Mouse (Mus musculus) hematopoietic stem cell, adult 5-6 weeks (primary cell): ENCODE data around the gene Zfp275. TPM values are rescaled to one million over a fixed set of nuclear protein-coding genes. Genes with fewer than 3 reads are reported as not detected.
"Not testable (repeated sequence)": the region's sequence is repeated elsewhere in the genome, so short reads cannot be mapped to it uniquely, and the experiment has no call there.

Source experiments
- ATAC-seq, 2 experiments: fragments of 125-278 bp in 1 of 2; replicated peaks in 1 of 2; 2 replicates each; pipeline ENCODE4 v1.8.0; 2016 to 2017; ENCODE audit warnings: inconsistent platforms in 2 of 2, mild to moderate bottlenecking in 2 of 2, moderate number of reproducible peaks in 2 of 2, low read depth in 1 of 2, moderate TSS enrichment in 1 of 2; ENCODE audit not compliant: low FRiP score in 2 of 2, poor library complexity in 2 of 2, severe bottlenecking in 2 of 2, insufficient read depth in 1 of 2, low TSS enrichment in 1 of 2
- total RNA-seq: library from RNA; stranded (forward); fragments of 172-1452, 232-1000 nt; gene quantifications from 2 replicates; pipeline ENCODE4 v1.2.3, GENCODE M21; 2017

Gene Zfp275
- 13.1 and 17.6 TPM in 2 replicates for total RNA-seq

DNA sequence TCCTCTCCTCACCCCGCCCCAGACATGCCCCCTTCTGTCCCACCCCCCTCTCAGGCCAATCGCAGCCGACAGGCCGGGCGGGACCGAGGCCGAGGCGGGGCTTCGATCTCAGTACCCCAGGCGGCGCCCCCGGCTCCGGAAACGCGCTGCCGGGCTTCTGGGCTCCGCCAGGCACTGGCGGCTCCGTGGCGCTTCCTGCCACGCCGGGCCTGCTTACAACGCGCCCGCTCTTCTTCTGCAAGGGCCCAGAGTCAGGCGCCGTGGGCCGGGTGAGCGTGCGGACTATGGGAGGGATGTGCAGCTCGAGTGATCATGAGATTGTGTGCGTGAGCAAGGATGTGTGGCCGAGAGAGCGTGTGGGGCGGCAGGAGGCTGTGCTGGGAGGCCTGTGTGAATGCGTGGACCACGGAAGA lies at the start of gene Zfp275:
Gene Zfp275, plus strand, starts transcription at position 139 of the 413 bp plus-strand sequence.
- peak; percentile 94 to 96 for ATAC-seq

- not testable (repeated sequence) for ATAC-seq
Measured at GRCm38 (mm10) chrX:73292876-73293275, 49.5 kb upstream of the Zfp275 start, which contains the start of the genes Xlr5a and Xlr5c. Gene Xlr5a, minus strand, starts transcription at chrX:73292976. Gene Xlr5c, minus strand, starts transcription at chrX:73292976.

DNA sequence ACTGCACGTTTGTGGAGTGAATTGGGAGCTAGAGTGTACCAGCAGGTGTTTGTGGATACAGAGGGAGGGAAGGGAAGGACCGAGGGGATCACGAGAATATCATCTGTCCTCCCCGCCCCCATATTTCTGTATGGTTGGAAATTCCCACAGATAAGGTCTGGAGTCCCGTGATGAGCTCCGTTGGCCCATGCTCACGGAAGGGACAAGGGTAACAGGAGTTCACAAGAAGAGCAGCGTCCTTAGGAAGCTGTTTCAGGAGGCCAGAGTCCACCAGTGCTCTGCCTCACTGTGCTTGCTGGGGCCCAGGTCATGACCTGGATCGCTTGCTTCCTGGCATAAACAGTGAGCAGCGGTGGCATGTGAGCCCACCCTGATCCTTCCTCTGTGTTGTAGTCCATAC lies 46.7 kb upstream of the Zfp275 start:
- not testable (repeated sequence) for ATAC-seq

- ATAC-seq = no peak
Measured at GRCm38 (mm10) chrX:73312522-73312921, 29.9 kb upstream of the Zfp275 start.

- ATAC-seq = no peak
Measured at GRCm38 (mm10) chrX:73321029-73321428, 21.4 kb upstream of the Zfp275 start.

GRCm38 (mm10) chrX:73327215-73327614 lies 15.2 kb upstream of the Zfp275 start:
- ATAC-seq = no peak

- ATAC-seq = no peak
Measured at GRCm38 (mm10) chrX:73333548-73333947, 8.9 kb upstream of the Zfp275 start.

- ATAC-seq = no peak
Measured at GRCm38 (mm10) chrX:73336740-73337139, 5.7 kb upstream of the Zfp275 start, which contains the start of gene Gm45015. Gene Gm45015, minus strand, starts transcription at chrX:73336840.

DNA sequence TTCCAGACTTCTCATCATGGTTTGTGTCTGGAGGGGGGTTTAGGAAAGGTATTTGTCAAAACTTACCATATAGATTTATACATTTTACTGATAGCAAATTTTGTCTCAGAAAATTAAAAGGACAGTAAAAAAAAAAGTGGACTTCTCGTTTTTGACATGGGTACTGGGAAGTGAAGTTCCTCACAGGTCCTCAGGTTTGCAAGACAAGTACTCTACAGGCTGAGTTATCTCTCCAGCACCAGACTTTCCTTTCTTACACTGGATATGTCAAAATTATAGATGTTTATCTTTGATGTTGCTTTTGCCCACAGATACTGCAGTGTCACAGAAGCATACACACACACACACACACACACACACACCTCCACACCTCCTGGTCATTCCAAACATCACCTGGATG lies 948 bp upstream of the Zfp275 start:
- no peak for ATAC-seq

GRCm38 (mm10) chrX:73342068-73342467 lies 353 bp upstream of the Zfp275 start:
- 0 out of 4 replicates have a peak, but pooled peaks of 1 of the 2 experiments have one; percentile 13 for ATAC-seq

- no peak; a peak in 1 of 4 replicates for ATAC-seq
Measured at GRCm38 (mm10) chrX:73342941-73343735, 717 bp downstream of the Zfp275 start.

GRCm38 (mm10) chrX:73343802-73344201 lies 1.4 kb downstream of the Zfp275 start:
- no peak for ATAC-seq

- ATAC-seq = no peak
Measured at GRCm38 (mm10) chrX:73344346-73344745, 1.9 kb downstream of the Zfp275 start.

DNA sequence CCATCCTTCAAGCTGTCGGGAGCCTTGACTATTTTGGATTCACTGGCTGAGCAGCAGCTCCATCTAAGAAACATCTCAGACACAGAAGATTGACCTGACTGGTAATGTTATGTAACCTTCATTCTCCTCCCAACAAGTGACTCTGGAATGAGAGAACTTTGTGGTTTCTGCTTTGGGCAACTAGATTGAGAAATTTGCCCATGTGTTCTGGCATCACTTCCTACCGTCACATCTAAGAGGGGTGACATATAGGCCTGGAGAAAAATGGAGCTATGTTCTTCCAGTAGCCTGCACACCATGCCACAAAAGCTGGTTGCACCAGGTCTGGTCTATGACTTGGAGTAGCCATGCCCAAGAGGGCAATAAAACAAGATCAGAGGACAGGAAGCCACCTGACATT lies 13.7 kb downstream of the Zfp275 start:
- peak in 1 of 2 experiments; percentile 56; a peak in 2 of 4 replicates for ATAC-seq

DNA sequence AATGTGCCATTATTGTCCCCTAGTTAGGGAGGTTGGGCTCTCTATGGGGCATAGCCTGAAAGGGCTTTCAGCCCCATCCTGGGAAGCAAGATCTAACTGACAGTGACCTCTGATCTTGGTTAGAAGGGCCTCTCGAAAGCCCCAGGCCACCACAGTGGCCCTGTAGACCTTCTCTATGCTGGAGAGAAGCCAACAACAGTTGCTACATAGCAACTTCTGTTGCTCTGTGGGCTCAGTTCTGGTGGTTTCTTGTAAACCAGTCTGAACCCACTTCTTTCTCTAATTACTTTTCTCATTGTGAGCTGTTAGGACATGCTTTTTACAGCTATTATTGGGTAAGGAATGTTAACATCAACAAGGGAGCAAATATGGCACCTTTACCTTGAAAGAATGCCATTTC lies 14.3 kb downstream of the Zfp275 start:
- no peak for ATAC-seq

- ATAC-seq = peak; percentile 27 to 42; a peak in 1 of 4 replicates
Measured at GRCm38 (mm10) chrX:73363291-73363690, 20.9 kb downstream of the Zfp275 start.

- no peak for ATAC-seq
Measured at GRCm38 (mm10) chrX:73384419-73384818, 42.0 kb downstream of the Zfp275 start.

- ATAC-seq = no peak
Measured at GRCm38 (mm10) chrX:73384924-73385323, 42.5 kb downstream of the Zfp275 start.

GRCm38 (mm10) chrX:73391481-73391880 lies 49.1 kb downstream of the Zfp275 start:
- no peak for ATAC-seq
